Mouse (Mus musculus) 3T3-L1 (cell line): ENCODE results near the gene Hist1h4f.

Experiments used
- DNase-seq: peaks from one replicate; pipeline ENCODE4 v3.0.0-alpha.2; 2015; ENCODE audit warnings: low read depth, low spot score

The Hist1h4f gene

GRCm38 (mm10) chr13:23533560-23534367 is 17.7 kb downstream of the Hist1h4f start, which contains the start of gene Hist1h2af:
Gene Hist1h2af, plus strand, starts transcription at chr13:23533906.
- peak; percentile 97 for DNase-seq

DNA sequence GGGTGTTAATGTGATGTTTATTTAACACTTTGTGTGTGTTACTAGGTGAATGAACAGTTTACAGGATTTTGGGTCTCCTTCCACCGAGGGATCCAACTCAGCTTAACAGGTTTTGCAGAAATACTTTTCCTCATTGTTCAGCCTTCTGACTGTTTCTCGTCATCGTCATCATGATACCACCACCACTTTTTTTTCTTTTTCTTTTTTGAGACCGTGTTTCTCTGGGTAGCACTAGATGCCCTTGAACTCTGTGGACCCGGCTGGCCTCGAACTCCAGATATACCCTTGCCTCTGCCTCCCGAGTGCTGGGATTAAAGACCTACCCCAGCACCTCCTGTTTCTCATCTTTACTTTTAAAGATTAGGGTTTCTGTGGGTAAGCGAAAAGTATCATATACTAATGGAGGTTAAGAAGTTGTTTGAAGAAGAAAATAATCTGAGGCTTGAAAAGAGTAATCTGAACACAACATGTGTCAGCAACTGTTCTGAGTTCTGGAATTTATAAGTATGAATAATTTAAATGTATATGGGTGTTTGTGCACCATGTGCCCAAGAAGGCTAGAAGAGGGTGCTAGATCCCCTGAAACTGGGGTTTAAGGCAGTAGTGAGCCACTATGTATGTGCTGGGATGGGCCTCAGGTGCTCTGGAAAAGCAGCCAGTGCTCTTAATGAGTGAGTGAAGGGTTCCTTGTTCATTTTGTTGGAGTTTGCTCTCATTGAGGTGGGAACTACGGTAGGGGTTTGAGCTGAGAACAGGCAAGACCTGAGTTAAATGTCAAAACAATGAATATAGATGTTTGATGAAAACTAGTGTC is 19.0 kb downstream of the Hist1h4f start:
- peak; percentile 54 for DNase-seq

GRCm38 (mm10) chr13:23530901-23531875 is 20.3 kb downstream of the Hist1h4f start, which contains the start of gene Hist1h4h:
Gene Hist1h4h, plus strand, starts transcription at chr13:23531050.
- DNase-seq: peak; percentile 95

- peak; percentile 75 for DNase-seq
Observed at GRCm38 (mm10) chr13:23530181-23530900, 21.1 kb downstream of the Hist1h4f start.

DNA sequence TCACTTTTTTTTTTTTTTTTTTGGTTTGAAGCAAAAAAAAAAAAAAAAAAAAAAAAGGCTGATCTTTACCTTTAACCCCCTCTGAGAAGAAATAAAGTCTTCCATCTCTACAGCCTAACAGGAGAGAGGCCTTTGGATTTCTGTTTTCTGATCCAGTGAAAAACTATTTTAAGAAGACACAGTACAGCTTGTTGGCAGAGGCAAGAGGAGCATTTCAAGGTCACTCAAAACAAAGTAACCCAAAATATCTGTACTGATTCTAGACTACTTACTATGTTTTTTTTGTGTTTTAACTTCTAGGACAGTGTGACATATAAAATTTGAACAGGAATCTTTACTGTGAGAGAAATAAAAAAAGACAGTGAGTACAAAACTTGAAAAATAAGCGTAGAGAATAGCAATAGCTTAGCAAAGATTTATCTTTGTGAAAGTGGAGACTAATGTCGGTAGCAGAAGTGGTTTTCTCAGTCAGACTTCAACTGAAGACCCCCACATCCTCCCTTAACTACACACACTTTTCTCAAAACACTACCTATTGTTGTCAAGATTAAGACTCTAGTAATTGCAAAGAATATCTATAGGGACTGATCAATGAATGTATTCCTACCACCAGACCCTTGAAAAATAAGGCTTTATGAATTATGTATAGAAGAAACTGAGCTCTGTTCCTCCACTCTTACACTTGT is 21.8 kb downstream of the Hist1h4f start:
- no peak for DNase-seq

- no peak for DNase-seq
Observed at GRCm38 (mm10) chr13:23529005-23529404, 22.4 kb downstream of the Hist1h4f start.

DNA sequence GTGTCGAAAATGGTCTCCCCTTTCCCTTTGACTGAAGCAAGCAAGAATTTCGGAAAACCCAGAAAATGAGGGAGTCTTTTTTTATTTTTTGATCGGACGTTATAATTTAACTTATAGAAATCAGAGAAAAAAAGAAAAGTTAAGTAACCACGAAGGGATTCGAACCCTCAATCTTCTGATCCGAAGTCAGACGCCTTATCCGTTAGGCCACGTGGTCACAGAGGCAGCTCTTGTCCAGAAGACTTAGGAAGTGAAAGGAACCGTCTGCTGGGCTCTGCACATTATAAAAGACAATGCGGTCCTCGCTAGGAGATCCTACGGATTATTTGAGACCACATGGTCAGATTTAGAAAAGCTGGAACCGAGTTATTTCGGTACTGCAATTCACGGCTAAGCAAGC is 25.1 kb downstream of the Hist1h4f start:
- DNase-seq: peak; percentile 93

DNA sequence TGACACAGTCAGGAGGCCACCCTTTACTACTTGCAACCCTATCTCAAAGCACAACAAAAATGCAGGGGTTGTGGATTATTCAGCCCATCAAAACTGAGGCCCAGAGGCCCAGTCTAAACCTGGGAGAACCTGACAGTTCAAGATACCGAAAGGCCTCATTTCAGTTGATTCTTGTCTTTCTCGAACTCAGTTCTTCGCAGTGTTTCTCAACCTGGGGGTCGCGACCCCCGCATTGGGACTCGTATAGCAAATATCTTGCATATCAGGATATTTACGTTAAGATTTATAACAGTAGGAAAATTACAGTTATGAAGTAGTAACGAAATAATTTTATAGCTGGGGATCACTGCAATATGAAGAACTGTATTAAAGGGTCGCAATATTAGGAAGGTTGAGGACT is 25.5 kb downstream of the Hist1h4f start:
- no peak for DNase-seq

DNA sequence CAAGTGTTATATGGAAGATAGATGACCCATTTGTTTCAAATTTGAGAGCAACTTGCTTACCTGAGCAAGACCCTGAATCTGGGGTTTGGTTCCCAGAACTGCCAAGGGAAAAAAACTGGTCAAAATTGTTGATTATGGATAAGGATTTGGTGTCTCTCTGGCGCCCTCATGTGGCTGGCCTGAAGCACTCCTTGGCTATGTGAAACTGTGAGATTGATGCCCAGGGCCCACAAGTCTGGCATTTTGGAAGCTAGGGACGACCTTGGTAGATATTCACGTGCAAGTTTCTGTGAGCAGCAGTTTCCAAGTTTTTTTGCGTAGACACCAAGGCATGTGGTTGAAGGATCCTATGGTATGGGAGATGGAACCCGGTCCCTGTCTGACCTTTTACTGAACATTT is 26.8 kb downstream of the Hist1h4f start:
- DNase-seq: peak; percentile 93

- no peak for DNase-seq
Observed at GRCm38 (mm10) chr13:23523976-23524375, 27.5 kb downstream of the Hist1h4f start.

DNA sequence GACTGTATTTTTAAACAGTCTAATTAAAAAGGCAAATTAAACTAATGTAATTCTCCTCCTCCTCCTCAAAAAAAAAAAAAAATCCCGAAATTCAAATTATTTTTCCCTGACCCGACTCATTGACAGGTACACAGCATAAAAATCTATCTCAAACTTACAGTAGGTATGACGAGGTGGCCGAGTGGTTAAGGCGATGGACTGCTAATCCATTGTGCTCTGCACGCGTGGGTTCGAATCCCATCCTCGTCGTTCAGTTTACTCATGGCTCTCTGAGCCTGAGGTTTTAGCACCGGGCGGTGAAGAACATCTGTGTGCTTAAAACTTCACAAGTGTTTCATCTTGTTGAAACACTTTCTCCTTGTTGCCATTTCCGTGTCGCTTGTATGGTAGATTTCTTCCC is 29.7 kb downstream of the Hist1h4f start:
- peak; percentile 87 for DNase-seq

- peak; percentile 92 for DNase-seq
Observed at GRCm38 (mm10) chr13:23519416-23519815, 32.0 kb downstream of the Hist1h4f start.

GRCm38 (mm10) chr13:23518885-23519284 is 32.6 kb downstream of the Hist1h4f start:
- peak; percentile 92 for DNase-seq

- DNase-seq: no peak
Observed at GRCm38 (mm10) chr13:23518295-23518603, 33.2 kb downstream of the Hist1h4f start.

DNA sequence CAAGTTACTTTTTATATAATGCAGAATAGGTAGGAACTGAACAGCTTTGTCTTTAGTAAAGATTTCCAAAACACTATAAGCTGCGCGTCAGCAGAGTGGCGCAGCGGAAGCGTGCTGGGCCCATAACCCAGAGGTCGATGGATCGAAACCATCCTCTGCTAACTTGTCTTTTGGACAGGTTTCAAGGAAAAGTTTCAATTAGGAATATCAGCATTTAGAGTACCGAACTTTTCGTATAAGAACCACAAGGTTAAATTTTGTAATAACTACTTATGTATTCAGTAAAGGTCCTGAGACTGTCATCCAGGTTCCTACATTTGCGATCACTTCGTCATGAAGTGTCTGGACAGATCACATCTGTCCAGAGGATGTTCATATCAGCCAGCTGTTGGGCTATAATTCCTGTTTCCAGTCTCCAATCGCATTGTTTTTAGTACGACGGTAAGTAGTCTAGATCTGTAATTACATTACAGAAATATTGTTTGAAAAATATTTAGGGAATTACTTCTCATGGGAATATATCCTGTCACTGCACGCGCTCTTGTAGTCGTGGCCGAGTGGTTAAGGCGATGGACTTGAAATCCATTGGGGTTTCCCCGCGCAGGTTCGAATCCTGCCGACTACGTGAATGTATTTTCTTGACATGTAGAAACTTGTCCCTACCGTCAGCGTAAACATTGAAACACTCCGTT is 33.7 kb downstream of the Hist1h4f start:
- DNase-seq: peak; percentile 91

GRCm38 (mm10) chr13:23516822-23517602 is 34.4 kb downstream of the Hist1h4f start:
- DNase-seq: peak; percentile 79

GRCm38 (mm10) chr13:23515826-23516620 is 35.4 kb downstream of the Hist1h4f start:
- peak; percentile 44 for DNase-seq

GRCm38 (mm10) chr13:23515281-23515680 is 36.2 kb downstream of the Hist1h4f start:
- peak; percentile 20 for DNase-seq
